Mouse (Mus musculus) C2C12 (cell line): ENCODE results near the gene Slc25a13.

Source experiments
- CEBPB ChIP-seq: IDR thresholded peaks from one replicate; pipeline ENCODE4 v1.6.1; 2011; ENCODE audit warnings: low read depth, mild to moderate bottlenecking, control low read depth, moderate library complexity
- CTCF ChIP-seq: IDR thresholded peaks from one replicate; pipeline ENCODE4 v1.5.1; 2011; ENCODE audit not compliant: control insufficient read depth, insufficient read depth, insufficient read length
- FOSL1 ChIP-seq: IDR thresholded peaks from one replicate; pipeline ENCODE4 v1.8.0; 2011; ENCODE audit warnings: mild to moderate bottlenecking, low read length; ENCODE audit not compliant: poor library complexity, insufficient read depth, severe bottlenecking
- MAX ChIP-seq: IDR thresholded peaks from one replicate; pipeline ENCODE4 v1.6.1; 2011; ENCODE audit warnings: mild to moderate bottlenecking, control low read depth
- MYOD1 ChIP-seq: IDR thresholded peaks from one replicate; pipeline ENCODE4 v1.6.1; 2011; ENCODE audit warnings: low read depth; ENCODE audit not compliant: control insufficient read depth, insufficient read length
- MYOG ChIP-seq: IDR thresholded peaks from one replicate; pipeline ENCODE4 v1.6.1; 2011; ENCODE audit not compliant: control insufficient read depth, insufficient read length; ENCODE audit errors: extremely low read depth
- USF1 ChIP-seq: IDR thresholded peaks from one replicate; pipeline ENCODE4 v1.6.1; 2011; ENCODE audit warnings: low read depth, mild to moderate bottlenecking, control low read depth, moderate library complexity

DNA sequence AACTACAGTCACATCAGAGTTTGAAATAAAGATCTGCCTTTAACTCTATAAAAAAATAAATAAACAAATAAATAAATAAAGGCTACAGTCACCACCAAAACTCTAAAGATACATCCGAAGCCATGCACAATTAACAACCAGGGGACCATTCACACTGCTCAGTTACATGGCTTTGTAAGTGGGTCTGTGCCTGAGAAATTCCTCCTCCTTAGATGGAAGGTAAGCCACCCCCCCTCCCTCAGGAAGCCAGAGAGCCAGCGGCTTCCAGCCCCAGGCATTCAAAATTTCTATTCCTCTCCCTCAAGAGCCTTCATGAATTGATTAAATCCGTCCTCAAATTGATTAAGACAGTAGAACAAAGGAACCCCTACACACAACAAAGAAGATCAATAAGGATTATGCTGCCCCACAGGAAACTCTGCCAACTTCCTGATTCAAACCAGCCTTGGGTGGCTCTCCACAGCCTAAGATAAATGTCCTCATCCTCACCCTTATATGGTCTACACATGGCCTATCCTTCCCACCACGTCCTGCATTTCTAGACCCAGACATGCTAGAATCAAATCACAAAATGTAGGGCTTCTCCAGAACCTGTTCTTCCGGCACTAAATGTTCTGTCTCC, 41.5 kb downstream of the Slc25a13 start:
- TF ChIP-seq CTCF = no peak
- TF ChIP-seq MAX = no peak
- TF ChIP-seq MYOD1 = no peak
- no peak for TF ChIP-seq USF1
- TF ChIP-seq MYOG = no peak
- no peak for TF ChIP-seq CEBPB
- TF ChIP-seq FOSL1 = no peak
